Mouse (Mus musculus) lung, postnatal 0 days (tissue): ENCODE measurements around the gene Nkx2-5.

Source experiments
- CTCF ChIP-seq: IDR thresholded peaks from 2 replicates; pipeline ENCODE4 v1.5.1; 2016; ENCODE audit warnings: antibody characterized with exemption, mild to moderate bottlenecking
- EP300 ChIP-seq: IDR thresholded peaks from 2 replicates; pipeline ENCODE4 v1.6.1; 2016; ENCODE audit warnings: antibody characterized with exemption, mild to moderate bottlenecking, control low read depth

- no peak; the same call in 1 of the 2 replicates for TF ChIP-seq CTCF
- TF ChIP-seq EP300: no peak
Measured at GRCm38 (mm10) chr17:26865156-26865555, 20.3 kb upstream of the Nkx2-5 start.
